Mouse (Mus musculus) cerebellum, adult 11-12 months (tissue): ENCODE measurements at regions not wholly inside any gene's neighbourhood (a gene's known extent, or its start where the extent isn't known, plus 50 kb on each side); places are given as distances from the start of the nearest gene placed in this dataset.

ENCODE experiments used
- DNase-seq: peaks from one replicate; pipeline ENCODE4 v3.0.0; 2022

DNA sequence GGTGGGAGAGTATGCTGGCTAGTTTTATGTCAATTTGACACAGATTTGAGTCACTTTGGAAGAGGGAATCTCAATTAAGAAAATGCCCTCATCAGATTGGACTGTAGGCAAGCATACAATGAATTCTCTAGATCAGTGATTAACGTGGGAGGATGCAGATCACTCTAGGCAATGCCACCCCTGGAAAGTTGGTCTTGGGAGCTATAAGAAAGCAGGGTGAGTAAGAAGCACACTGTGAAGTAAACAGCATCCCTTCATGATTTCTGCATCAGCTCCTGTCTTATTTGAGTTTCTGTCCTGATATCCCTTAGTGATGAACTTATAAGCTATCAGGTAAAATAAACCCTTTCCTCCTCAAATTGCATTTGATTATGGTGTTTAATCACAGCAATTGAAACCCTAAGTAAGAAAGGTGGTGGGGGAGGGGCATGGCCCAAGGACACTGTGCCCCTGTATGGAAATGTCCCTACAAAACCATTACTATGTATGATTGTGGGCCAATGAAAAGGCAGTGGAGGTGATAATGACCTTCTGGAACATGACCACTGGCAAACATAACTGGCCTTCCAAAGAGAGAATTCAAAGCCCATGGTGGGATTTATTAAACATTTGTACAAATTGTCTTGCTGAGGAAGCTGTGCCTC lies 640.3 kb upstream of the Vstm2b start:
- no peak for DNase-seq

DNA sequence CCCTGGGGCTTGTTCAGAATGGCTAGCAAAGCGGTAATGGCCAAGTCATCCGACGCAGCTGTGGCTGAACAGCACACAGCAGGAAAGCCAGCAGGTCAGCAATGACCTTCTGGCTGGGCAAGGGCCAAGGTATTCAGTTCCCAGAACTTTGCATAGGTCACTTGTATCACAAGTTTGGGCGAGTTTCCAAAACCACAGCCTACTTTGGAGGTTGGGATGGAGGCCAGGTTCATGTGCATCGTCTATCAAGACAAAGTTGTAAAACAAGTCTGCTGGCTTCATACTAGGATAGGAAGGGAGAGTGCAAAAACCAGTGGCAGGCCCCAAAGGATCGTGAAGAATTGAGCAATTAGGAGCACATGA lies 639.8 kb upstream of the Vstm2b start:
- no peak for DNase-seq

DNA sequence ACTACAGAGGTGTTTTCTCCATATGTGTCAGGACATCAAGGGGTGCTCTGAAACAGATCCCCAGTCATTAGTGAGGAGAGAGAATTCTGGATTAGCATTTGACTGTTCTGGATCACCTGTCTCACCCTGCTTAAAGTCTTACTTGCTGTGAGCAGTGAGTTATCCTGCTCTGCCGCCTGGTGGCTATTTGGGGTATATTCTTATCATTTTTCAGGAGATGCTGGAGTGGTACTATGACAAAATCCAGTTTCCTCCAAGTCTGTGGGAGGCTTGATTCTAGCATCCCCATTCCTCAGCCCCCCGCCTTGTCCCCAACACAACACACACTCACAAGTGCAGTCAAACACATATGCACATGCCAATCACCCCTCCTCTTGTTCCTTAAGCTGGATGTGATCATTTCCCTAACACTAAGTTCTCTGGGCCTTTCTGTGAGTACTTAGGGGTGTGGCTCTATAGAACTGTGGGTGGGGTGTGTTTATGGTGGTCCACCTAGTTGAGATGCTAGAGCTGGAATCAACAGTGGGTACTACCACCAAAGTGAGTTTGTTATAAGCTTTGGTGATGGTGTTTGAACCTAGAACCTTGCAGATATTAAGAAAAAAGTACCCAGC lies 624.6 kb upstream of the Vstm2b start:
- DNase-seq, result peak; percentile 10

- DNase-seq, result no peak
Observed at GRCm38 (mm10) chr7:40275078-40275477, 623.0 kb upstream of the Vstm2b start.

DNA sequence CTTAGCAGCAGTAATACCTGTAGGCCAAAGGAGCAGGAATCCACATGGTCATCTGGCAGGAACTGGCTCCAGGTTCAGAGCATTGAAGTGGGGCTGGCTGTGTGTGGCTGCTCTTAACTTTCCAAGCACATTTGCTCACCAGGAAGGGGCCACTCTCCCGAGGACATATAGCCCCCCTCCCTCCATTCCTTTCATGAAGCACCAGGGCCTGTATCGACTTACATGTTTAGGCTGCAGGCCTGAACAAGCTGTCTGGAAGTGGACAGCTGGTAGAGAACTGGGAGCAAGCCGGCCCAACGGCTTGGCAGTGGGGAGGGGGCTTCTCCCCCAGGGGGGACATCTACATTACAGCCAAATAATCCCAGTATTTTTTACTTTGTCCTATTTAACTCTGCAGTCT lies 622.5 kb upstream of the Vstm2b start:
- DNase-seq, result no peak

DNA sequence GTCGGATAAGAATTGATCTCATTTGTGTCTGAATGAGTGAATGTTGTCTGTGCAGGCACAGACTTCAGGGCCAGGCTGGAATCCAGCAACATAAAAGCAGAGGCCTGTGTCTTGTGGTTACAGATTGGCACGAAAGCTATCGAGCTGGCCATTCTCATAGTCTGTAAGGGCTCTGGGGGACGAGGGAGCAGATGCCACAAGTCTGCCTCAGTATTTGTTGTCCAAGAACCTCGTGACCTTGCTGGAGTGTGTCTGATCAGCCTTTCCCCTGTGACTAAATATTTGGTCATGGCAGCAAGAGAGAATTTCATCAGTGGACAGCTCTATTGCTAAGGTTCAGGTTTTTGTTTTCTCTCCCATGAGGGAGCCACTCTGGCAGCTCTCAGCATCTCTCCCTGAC lies 622.0 kb upstream of the Vstm2b start:
- DNase-seq, result no peak

DNA sequence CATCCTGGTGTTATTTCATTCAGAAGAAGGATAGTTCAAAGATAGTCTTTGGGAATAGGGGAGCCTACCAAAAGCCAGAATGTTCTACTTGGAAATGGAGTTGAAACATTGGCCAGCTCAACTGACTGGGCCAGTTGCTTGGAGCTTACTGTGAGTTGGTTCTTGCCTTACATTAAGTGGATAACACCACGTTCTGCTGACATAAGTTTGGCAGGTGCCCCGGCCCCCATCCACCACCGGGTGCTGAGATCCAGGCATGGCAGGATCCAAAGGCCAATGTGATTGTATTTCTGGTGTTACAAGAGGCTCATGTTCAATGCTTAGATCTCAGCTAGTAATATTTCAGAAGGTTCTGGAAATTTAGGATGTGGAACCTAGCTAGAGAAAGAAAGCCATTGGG lies 608.0 kb upstream of the Vstm2b start:
- DNase-seq, result no peak

- no peak for DNase-seq
Observed at GRCm38 (mm10) chr7:40310558-40310957, 587.6 kb upstream of the Vstm2b start.

- no peak for DNase-seq
Observed at GRCm38 (mm10) chr7:40321171-40321570, 577.0 kb upstream of the Vstm2b start.

DNA sequence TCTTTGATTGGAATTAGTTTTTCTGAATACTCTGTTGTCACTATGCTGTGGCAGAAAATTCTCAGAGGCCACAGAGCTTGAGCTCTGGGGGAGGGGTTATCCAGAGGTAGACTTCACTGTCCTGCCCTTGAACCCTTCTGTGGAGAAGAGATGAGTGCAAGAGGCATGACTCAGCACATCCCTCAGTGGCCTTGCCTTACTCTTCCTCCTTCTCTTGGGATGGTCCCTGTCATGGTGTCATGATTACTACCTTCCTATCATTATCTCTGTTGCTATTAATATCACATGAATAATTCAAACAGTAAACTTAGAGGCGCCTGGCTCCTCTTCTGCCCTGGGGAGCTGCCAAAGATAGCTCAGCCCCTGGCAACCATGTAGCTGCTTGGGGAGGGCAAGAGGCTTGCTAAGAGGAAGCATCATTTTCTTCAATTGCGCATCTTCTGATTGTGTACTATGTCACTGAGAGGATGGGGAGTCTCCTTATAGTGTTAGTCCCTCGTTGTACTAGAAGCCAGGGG lies 572.9 kb upstream of the Vstm2b start:
- no peak for DNase-seq

DNA sequence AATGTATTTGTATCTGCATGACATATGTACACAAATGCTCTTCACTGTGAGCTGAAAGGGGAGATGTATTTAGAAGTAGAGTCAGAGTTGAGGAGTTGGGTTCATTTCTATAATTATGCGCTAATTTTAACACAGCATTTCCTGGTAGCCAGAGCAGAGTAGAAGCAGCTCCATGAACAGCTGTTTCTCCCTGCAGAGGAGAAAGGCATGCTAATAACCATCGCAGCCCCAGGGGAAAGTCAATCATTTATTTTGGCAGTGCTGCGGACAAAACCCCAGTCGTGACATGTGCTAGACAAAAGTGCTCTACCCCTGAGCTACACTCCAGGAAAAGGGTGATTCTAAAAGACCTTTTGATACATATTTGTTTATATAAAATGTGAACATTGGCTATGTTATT lies 565.7 kb upstream of the Vstm2b start:
- no peak for DNase-seq

GRCm38 (mm10) chr7:40352306-40352705 lies 545.8 kb upstream of the Vstm2b start:
- no peak for DNase-seq

GRCm38 (mm10) chr7:40362719-40363118 lies 535.4 kb upstream of the Vstm2b start:
- no peak for DNase-seq

GRCm38 (mm10) chr7:40372713-40373112 lies 525.4 kb upstream of the Vstm2b start:
- DNase-seq, result no peak

DNA sequence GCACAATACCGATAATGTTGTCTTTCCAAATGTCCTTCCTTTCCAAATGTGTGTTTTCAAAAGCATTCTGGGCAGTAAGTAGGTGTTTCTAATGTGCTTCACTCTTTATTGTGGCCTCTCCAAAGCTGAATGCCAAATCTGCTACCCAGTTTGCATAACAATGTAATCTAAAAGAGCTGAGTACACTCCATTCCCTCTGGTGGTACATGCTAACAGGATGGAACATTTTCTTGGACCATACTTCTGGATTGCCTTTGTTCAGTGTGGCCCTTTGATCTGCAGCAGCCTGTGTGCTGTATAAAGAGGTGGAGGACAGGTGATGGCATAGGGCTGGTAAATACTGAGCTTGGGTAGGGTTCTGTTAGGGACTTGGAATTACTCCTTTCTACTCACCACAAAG lies 520.3 kb upstream of the Vstm2b start:
- no peak for DNase-seq

DNA sequence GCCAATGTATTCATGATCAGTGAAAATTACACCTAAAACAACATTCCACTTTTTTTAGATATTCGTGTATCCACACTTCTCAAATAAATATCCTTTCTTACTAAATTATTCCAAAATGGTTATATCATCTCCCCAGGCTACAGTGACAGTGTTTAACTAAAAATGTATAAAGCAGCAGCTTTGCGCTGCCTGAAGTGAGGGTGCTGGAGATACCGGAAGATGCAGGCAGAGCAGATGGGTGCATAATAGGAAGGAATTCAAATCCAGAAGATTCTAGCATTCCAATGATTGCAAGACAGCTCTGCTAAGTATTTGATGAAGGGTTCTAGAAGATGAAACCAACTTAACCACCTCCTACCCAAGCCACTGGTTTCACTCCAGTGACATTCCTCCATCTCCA lies 516.9 kb upstream of the Vstm2b start:
- no peak for DNase-seq

DNA sequence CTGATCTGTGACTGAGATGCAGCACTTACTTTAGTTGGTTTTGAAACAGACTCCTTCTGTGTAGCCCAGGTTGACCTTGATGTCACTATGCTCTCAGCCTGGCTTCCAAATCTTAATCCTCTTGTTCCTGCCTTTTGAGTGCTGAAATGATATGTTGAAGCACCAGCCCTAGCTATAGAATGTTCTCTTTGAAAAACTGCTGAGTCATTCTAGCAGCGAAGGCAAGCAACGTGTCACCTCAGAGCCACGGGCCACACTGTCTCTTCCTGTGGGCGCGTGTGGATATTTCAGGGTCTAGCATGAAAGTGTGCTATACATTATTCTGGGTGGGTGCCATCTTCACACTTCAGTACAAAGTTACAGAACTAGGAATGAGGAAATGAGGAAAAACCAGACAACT lies 510.0 kb upstream of the Vstm2b start:
- no peak for DNase-seq

DNA sequence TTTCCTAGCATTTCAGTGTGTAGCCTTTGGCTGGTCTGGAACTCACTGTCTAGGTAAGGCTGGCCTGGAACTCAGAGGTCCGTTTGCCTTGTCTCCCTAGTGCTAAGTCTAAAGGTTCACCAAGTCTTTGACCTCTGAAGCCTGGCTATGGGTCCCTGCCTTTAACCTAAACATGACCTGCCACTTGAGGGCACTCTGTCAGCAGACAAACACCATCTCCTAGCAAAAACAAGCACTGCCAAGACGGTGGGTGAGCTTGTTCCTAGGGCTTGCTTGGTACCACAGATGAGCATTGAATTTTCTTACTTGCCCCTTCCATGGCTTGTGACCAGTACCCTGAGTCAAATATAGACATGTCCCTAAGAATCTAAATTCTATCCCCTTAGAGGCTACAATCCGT lies 508.3 kb upstream of the Vstm2b start:
- no peak for DNase-seq

GRCm38 (mm10) chr7:40390927-40391326 lies 507.2 kb upstream of the Vstm2b start:
- DNase-seq, result no peak

DNA sequence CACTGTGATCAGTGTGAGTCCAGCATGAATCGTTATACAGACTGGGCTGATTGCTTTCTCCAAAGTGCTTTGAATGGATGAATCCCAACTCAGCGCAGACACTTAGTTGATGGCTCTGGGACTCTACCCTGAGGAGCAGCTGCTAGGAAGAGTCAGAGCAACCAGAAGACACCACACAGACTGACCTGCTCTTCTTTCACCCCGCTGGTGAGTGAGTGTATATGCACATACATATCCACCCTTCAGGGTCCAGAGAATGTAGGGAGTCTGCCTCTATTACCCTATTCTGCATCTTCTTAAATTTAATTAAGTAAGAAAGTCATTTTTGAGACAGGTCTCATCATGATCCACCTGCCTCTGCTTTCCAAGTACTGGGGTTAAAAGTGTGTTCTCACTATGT lies 506.5 kb upstream of the Vstm2b start:
- DNase-seq, result no peak

DNA sequence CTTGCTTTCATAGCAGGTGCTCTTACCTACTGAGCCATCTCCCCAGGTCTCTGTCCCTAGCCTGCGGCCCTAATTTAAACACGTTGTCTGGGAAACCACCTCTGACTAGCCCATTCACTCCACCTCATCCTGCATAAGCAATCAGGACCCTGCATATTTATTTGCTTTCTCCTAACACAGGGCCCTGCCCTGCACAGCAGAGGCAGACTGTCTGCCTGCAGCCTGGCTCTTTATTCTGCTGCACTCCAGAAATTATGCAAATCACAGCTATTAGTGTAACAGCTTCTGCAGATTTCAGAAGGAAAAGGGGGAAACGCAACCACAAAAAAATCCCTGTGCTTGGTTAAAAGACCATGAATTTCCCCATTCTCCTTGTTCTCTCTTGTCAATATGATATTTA lies 505.9 kb upstream of the Vstm2b start:
- DNase-seq, result no peak

- no peak for DNase-seq
Observed at GRCm38 (mm10) chr7:40392699-40393098, 505.4 kb upstream of the Vstm2b start.

GRCm38 (mm10) chr7:40398266-40398665 lies 499.9 kb upstream of the Vstm2b start:
- DNase-seq, result no peak

DNA sequence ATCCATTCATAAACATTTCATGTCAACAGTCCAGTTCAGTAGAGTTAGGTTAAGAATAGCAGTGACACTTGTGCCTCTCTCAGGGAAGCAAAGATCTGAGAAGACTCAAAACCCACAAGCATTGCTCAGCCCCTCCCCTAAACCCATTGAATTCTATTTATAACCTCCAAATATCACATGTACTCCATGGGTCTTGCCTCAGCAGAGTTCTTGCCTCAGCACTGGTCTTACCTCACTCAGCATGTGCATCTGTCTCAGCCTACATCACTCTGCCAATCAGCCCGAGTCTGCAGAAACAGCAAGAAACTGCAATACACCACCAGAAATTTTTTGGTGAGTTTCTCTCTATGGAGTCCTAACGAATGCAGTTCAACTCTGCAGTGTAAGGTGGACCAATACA lies 478.8 kb upstream of the Vstm2b start:
- no peak for DNase-seq

DNA sequence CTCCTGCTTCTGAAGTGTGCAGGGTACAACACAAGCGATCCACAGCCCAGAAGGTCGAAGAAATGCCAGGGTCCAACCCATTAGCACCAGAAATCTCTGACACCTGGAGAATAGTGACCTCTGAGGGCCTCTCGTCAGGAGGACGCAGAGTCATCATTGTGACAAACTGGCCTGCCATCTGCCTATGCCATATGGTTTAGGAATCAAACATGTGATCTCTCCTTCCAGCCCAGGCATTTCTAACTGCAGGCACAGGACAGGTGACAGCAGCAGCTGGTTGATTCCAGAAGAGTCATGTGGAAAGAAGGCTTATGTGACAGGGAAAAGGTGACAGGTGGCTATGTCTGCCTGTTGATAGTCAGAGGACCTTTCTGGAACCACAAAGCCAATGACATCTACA lies 476.0 kb upstream of the Vstm2b start:
- DNase-seq, result peak; percentile 2
